Mouse (Mus musculus) CH12.LX (cell line): ENCODE results near the gene Srp54b.
"Not testable (repeated sequence)": the region's sequence is repeated elsewhere in the genome, so short reads cannot be mapped to it uniquely, and the experiment has no call there.

Experiments used
- BHLHE40 ChIP-seq: IDR thresholded peaks from 2 replicates; pipeline ENCODE4 v1.6.1; 2011; ENCODE audit warnings: mild to moderate bottlenecking, low read depth, low read length, improper control_type of control experiment
- CTCF ChIP-seq, 2 experiments: IDR thresholded peaks in 1 of 2; conservative IDR thresholded peaks in 1 of 2; 2 replicates each; pipeline ENCODE4 v1.5.1; 2011 to 2012; ENCODE audit warnings: low read depth in 2 of 2, low read length in 2 of 2, improper control_type of control experiment in 1 of 2, inconsistent platforms in 1 of 2, mild to moderate bottlenecking in 1 of 2, moderate library complexity in 1 of 2
- E2F4 ChIP-seq: IDR thresholded peaks from 2 replicates; pipeline ENCODE4 v1.6.1; 2011; ENCODE audit warnings: low read depth, low read length, improper control_type of control experiment; ENCODE audit not compliant: insufficient replicate concordance
- EP300 ChIP-seq: IDR thresholded peaks from 2 replicates; pipeline ENCODE4 v1.6.1; 2011; ENCODE audit warnings: low read length, improper control_type of control experiment
- MAX ChIP-seq: IDR thresholded peaks from 2 replicates; pipeline ENCODE4 v1.6.1; 2011; ENCODE audit warnings: low read length, improper control_type of control experiment
- MAZ ChIP-seq: IDR thresholded peaks from 2 replicates; pipeline ENCODE4 v1.6.1; 2012; ENCODE audit warnings: low read depth, mild to moderate bottlenecking, inconsistent platforms, low read length, improper control_type of control experiment, moderate library complexity
- RCOR1 ChIP-seq: conservative IDR thresholded peaks from 2 replicates; pipeline ENCODE4 v1.6.1; 2012; ENCODE audit warnings: low read depth, mild to moderate bottlenecking, inconsistent platforms, low read length, improper control_type of control experiment

- TF ChIP-seq CTCF (conservative IDR thresholded peaks at IDR 0.05 in 1 of 2, IDR thresholded peaks at IDR 0.05 in 1 of 2; ENCODE audit: low read depth in 2 of 2, low read length in 2 of 2); EP300; E2F4; MAZ; RCOR1; BHLHE40; MAX: not testable (repeated sequence)
Measured at GRCm38 (mm10) chr12:55199799-55200198, 44.9 kb downstream of the Srp54b start.
